Mouse (Mus musculus) hindbrain, embryonic 11.5 days (tissue): ENCODE measurements at regions not wholly inside any gene's neighbourhood (a gene's known extent, or its start where the extent isn't known, plus 50 kb on each side); places are given as distances from the start of the nearest gene placed in this dataset.

ENCODE experiments used
- ATAC-seq: fragments of 200-750 bp; cut with Nextera tagmentation; 2 replicates; pipeline ENCODE4 v1.8.0; 2017; ENCODE audit warnings: mild to moderate bottlenecking, moderate TSS enrichment, moderate library complexity; ENCODE audit not compliant: low FRiP score
- DNase-seq: peaks from one replicate; pipeline ENCODE4 v3.0.0-alpha.2; 2015; ENCODE audit warnings: low spot score
- H3K27ac ChIP-seq: fragments of 300-500 bp; sonication (generic); 2 replicates; pipeline ENCODE4 v1.5.1; 2014; ENCODE audit warnings: mild to moderate bottlenecking, low read depth, low read length
- H3K27me3 ChIP-seq: fragments of 300-500 bp; sonication (generic); 2 replicates; pipeline ENCODE4 v1.6.1; 2014; ENCODE audit warnings: mild to moderate bottlenecking, low read length, moderate library complexity, mixed read lengths; ENCODE audit not compliant: control insufficient read depth, insufficient read depth
- H3K36me3 ChIP-seq: fragments of 300-500 bp; sonication (generic); 2 replicates; pipeline ENCODE4 v1.6.1; 2014; ENCODE audit warnings: mild to moderate bottlenecking, low read length, moderate library complexity, mixed read lengths; ENCODE audit not compliant: control insufficient read depth, insufficient read depth
- H3K4me1 ChIP-seq: fragments of 300-500 bp; sonication (generic); replicated peaks from 2 replicates; pipeline ENCODE4 v1.6.1; 2014; ENCODE audit warnings: low read length, mixed read lengths; ENCODE audit not compliant: control insufficient read depth, insufficient read depth
- H3K4me2 ChIP-seq: fragments of 300-500 bp; sonication (generic); replicated peaks from 2 replicates; pipeline ENCODE4 v1.6.1; 2014; ENCODE audit warnings: mild to moderate bottlenecking, low read depth, low read length
- H3K4me3 ChIP-seq: fragments of 300-500 bp; sonication (generic); 2 replicates; pipeline ENCODE4 v1.5.1; 2014; ENCODE audit warnings: low read depth, low read length
- H3K9ac ChIP-seq: fragments of 300-500 bp; sonication (generic); 2 replicates; pipeline ENCODE4 v1.6.1; 2014; ENCODE audit warnings: low read depth, low read length
- H3K9me3 ChIP-seq: fragments of 300-500 bp; sonication (generic); 2 replicates; pipeline ENCODE4 v1.6.1; 2016; ENCODE audit warnings: low read length; ENCODE audit not compliant: control insufficient read depth
- WGBS: fragments of 180-500 bp; shearing (Covaris S2); extraction: QIAGEN DNeasy Blood & Tissue Kit; methylation state at CpG from one replicate; pipeline ENCODE4 v1.1.7; 2014; 5-methylcytosine and 5-hydroxymethylcytosine counted together

GRCm38 (mm10) chr15:36899882-36900281 lies 107.7 kb downstream of the Zfp706 start:
- no peak overlapping the region for H3K4me2 ChIP-seq
- DNase-seq, result no peak
- 67% methylated on average over 2 of the region's 2 CpGs for WGBS

GRCm38 (mm10) chr15:36898857-36899523 lies 108.6 kb downstream of the Zfp706 start:
- no peak overlapping the region for H3K4me3 ChIP-seq
- 0 out of 2 replicates have a peak, but pooled peaks cover 5% of the 10 kb centered on the region for H3K4me1 ChIP-seq
- 85% methylated on average over 11 of the region's 11 CpGs for WGBS
- H3K27ac ChIP-seq, result no peak overlapping the region
- H3K36me3 ChIP-seq, result no peaks in the 10 kb centered on the region
- H3K4me2 ChIP-seq, result no peak overlapping the region
- H3K9me3 ChIP-seq, result no peaks in the 10 kb centered on the region
- ATAC-seq (no peak), DNase-seq (no peak)
- H3K27me3 ChIP-seq, result no peaks in the 10 kb centered on the region
- H3K9ac ChIP-seq, result no peak overlapping the region

More at GRCm38 (mm10) chr15:36899882-36900281, 107.7 kb downstream of the Zfp706 start:
- Histone ChIP-seq H3K4me1 (0 out of 2 replicates have a peak, but pooled peaks cover 5% of the 10 kb centered on the region), H3K36me3 (no peaks in the 10 kb centered on the region), H3K9ac (no peak overlapping the region), H3K27ac (no peak overlapping the region), H3K4me3 (no peak overlapping the region), H3K27me3 (no peaks in the 10 kb centered on the region), H3K9me3 (no peaks in the 10 kb centered on the region)
- no peak for ATAC-seq

GRCm38 (mm10) chr15:36898326-36898725 lies 109.2 kb downstream of the Zfp706 start:
- DNase-seq (no peak), ATAC-seq (no peak)
- H3K9me3 ChIP-seq, result no peaks in the 10 kb centered on the region
- H3K4me2 ChIP-seq, result no peak overlapping the region
- no peak overlapping the region for H3K4me3 ChIP-seq
- WGBS, result 83% methylated on average over 6 of the region's 6 CpGs
- H3K36me3 ChIP-seq, result no peaks in the 10 kb centered on the region
- H3K9ac ChIP-seq, result no peak overlapping the region
- no peaks in the 10 kb centered on the region for H3K27me3 ChIP-seq
- 0 out of 2 replicates have a peak, but pooled peaks cover 5% of the 10 kb centered on the region for H3K4me1 ChIP-seq
- H3K27ac ChIP-seq, result no peak overlapping the region

GRCm38 (mm10) chr15:36896265-36896664 lies 111.3 kb downstream of the Zfp706 start:
- Histone ChIP-seq H3K4me1 (peaks cover 6% of the 10 kb centered on the region; the same call in 1 of the 2 replicates), H3K9ac (no peak overlapping the region), H3K4me3 (no peak overlapping the region), H3K27me3 (no peaks in the 10 kb centered on the region), H3K36me3 (no peaks in the 10 kb centered on the region), H3K4me2 (no peak overlapping the region), H3K9me3 (no peaks in the 10 kb centered on the region), H3K27ac (no peak overlapping the region)
- no peak for ATAC-seq
- no peak for DNase-seq
- 88% methylated on average over 4 of the region's 4 CpGs for WGBS

GRCm38 (mm10) chr15:36895031-36895430 lies 112.5 kb downstream of the Zfp706 start:
- Histone ChIP-seq H3K4me2 (no peak overlapping the region), H3K9me3 (no peaks in the 10 kb centered on the region), H3K4me1 (peaks cover 2% of the 10 kb centered on the region; the same call in 1 of the 2 replicates), H3K27me3 (no peaks in the 10 kb centered on the region), H3K4me3 (no peak overlapping the region), H3K27ac (no peak overlapping the region), H3K9ac (no peak overlapping the region), H3K36me3 (no peaks in the 10 kb centered on the region)
- DNase-seq (no peak), ATAC-seq (no peak)
- 92% methylated on average over 4 of the region's 4 CpGs for WGBS

- Histone ChIP-seq H3K9ac (no peak overlapping the region), H3K36me3 (no peaks in the 10 kb centered on the region), H3K4me3 (no peak overlapping the region), H3K4me2 (no peak overlapping the region), H3K27me3 (no peaks in the 10 kb centered on the region), H3K4me1 (peaks cover 2% of the 10 kb centered on the region; the same call in 1 of the 2 replicates), H3K9me3 (no peaks in the 10 kb centered on the region), H3K27ac (no peak overlapping the region)
- ATAC-seq, result no peak
- 50% methylated on average over 4 of the region's 4 CpGs for WGBS
- no peak for DNase-seq
Measured at GRCm38 (mm10) chr15:36893407-36893969, 114.1 kb downstream of the Zfp706 start.

- ATAC-seq (no peak), DNase-seq (peak; percentile 17)
- 9% methylated on average over 15 of the region's 15 CpGs for WGBS
- Histone ChIP-seq H3K27ac (no peak overlapping the region), H3K4me3 (no peak overlapping the region), H3K9ac (no peak overlapping the region), H3K4me2 (no peak overlapping the region), H3K4me1 (peaks cover 2% of the 10 kb centered on the region; the same call in 1 of the 2 replicates), H3K9me3 (no peaks in the 10 kb centered on the region), H3K27me3 (no peaks in the 10 kb centered on the region), H3K36me3 (no peaks in the 10 kb centered on the region)
Measured at GRCm38 (mm10) chr15:36892576-36893205, 114.9 kb downstream of the Zfp706 start.

GRCm38 (mm10) chr15:36891851-36892250 lies 115.7 kb downstream of the Zfp706 start:
- no peak for ATAC-seq
- H3K4me2 ChIP-seq, result no peak overlapping the region
- no peak overlapping the region for H3K9ac ChIP-seq
- H3K9me3 ChIP-seq, result no peaks in the 10 kb centered on the region
- DNase-seq, result peak; percentile 12
- H3K36me3 ChIP-seq, result no peaks in the 10 kb centered on the region
- no peaks in the 10 kb centered on the region for H3K27me3 ChIP-seq
- no peak overlapping the region for H3K4me3 ChIP-seq
- no peak overlapping the region for H3K27ac ChIP-seq
- WGBS, result 18% methylated on average over 11 of the region's 12 CpGs
- H3K4me1 ChIP-seq, result peaks cover 2% of the 10 kb centered on the region; the same call in 1 of the 2 replicates
